In genomic region chr8:98066214-98066613, GRCm38 (mm10) we compare ENCODE assay signal across 34 mouse cellular contexts.
"Had no signal": no experiment of that assay in that cellular context is flagged by ENCODE, and none has a peak within 500 bp of the region (broad histone marks: within the 10 kb centered on the region; RNA-seq: fewer than 3 reads in every experiment).

No protein-coding gene starts in this region.

- H3K4me3 ChIP-seq: heart, embryonic 12.5 days; heart, embryonic 13.5 days; heart, embryonic 15.5 days; hindbrain, embryonic 10.5 days; hindbrain, embryonic 12.5 days; hindbrain, embryonic 13.5 days; hindbrain, embryonic 15.5 days; intestine, embryonic 15.5 days; kidney, embryonic 15.5 days; layer of hippocampus, adult 2 months; left cerebral cortex, adult 2 months had no signal

- H3K9ac ChIP-seq: heart, embryonic 12.5 days; heart, embryonic 13.5 days; heart, embryonic 15.5 days; hindbrain, embryonic 12.5 days; hindbrain, embryonic 13.5 days; hindbrain, embryonic 14.5 days; hindbrain, embryonic 15.5 days; intestine, embryonic 15.5 days; kidney, embryonic 15.5 days had no signal

- H3K36me3 ChIP-seq: heart, embryonic 12.5 days; heart, embryonic 13.5 days; heart, embryonic 15.5 days; hindbrain, embryonic 10.5 days; hindbrain, embryonic 12.5 days; hindbrain, embryonic 13.5 days; hindbrain, embryonic 15.5 days; intestine, embryonic 15.5 days; kidney, embryonic 15.5 days had no signal

- DNase-seq: heart, postnatal 10 days; heart, postnatal 14 days; heart, postnatal 36 days; heart, postnatal 4 days; kidney, adult 11 months; kidney, adult 18-20 months; kidney, adult 2 months; kidney, adult 8-10 months; kidney, adult 9 months; kidney, postnatal 10 days; kidney, postnatal 14 days; kidney, postnatal 25 days; kidney, postnatal 36 days; kidney, postnatal 4 days; layer of hippocampus, adult 9-11 months; layer of hippocampus, postnatal 36 days had no signal

- H3K4me1 ChIP-seq: heart, embryonic 12.5 days; heart, embryonic 13.5 days; heart, embryonic 15.5 days; hindbrain, embryonic 10.5 days; hindbrain, embryonic 12.5 days; hindbrain, embryonic 13.5 days; hindbrain, embryonic 15.5 days; intestine, embryonic 15.5 days; kidney, embryonic 15.5 days had no signal

- H3K27ac ChIP-seq: heart, embryonic 13.5 days; heart, embryonic 15.5 days; hindbrain, embryonic 10.5 days; hindbrain, embryonic 12.5 days; hindbrain, embryonic 13.5 days; hindbrain, embryonic 14.5 days; hindbrain, embryonic 15.5 days; hindbrain, postnatal 0 days; intestine, embryonic 15.5 days; kidney, embryonic 15.5 days; kidney, postnatal 0 days; layer of hippocampus, adult 2 months; left cerebral cortex, adult 2 months had no signal

- H3K9me3 ChIP-seq: heart, embryonic 12.5 days; heart, embryonic 13.5 days; heart, embryonic 15.5 days; hindbrain, embryonic 10.5 days; hindbrain, embryonic 12.5 days; hindbrain, embryonic 13.5 days; hindbrain, embryonic 15.5 days; intestine, embryonic 15.5 days; kidney, embryonic 15.5 days had no signal

- H3K27me3 ChIP-seq: heart, embryonic 12.5 days; heart, embryonic 13.5 days; heart, embryonic 15.5 days; hindbrain, embryonic 12.5 days; hindbrain, embryonic 13.5 days; hindbrain, embryonic 15.5 days; intestine, embryonic 15.5 days; kidney, embryonic 15.5 days had no signal

- ATAC-seq: hindbrain, embryonic 16.5 days; hindbrain, postnatal 0 days; inflammation-experienced regulatory T-cells, adult 6 months; intestine, embryonic 15.5 days; intestine, embryonic 16.5 days; intestine, postnatal 0 days had no signal
